Mouse (Mus musculus): Measurements from ENCODE around the gene Gm28305.

The Gm28305 gene

DNA sequence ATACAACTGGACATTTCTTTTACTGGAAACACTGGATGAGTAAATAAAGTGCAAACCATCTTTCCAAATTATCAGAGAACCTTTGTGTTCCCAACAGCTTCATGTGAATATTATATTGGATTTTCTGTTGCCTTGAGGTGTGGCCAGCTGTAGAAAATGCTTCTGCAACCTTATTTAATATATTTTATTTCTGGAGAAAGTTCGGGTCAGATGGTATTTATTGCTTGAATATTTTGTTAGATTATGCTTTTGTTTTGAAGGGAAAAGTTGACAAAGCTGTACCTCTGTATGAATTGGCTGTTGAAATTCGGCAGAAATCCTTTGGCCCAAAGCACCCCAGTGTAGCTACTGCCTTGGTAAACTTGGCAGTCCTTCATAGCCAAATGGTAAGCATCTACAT is at the start of gene Gm28305:
Gene Gm28305 (plus strand): TSS at position 301 of the 400 bp plus-strand sequence.
- no peak for DNase-seq (ENCODE audit: extremely low spot score, low read depth, low spot score)

DNA sequence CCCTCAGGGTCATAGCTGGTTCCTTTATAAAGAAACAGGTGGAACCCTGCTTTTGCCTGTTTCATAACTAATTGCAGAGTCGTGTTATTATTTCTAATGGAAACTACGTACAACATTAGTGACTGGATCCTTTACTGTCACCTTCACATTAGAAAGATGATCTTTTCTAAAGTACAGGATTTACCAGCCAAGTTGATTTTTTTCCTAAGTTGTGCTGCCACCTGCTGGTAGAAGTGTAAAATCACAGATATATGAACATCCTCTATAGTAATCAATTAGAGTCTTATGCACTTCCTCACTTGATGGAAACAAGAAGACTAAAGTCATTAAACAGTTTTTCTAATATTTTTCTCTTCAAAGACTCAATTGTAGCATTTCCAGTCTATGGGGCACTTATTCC is 44.0 kb upstream of the Gm28305 start:
- no peak for DNase-seq (ENCODE audit: extremely low spot score, low read depth, low spot score)

DNA sequence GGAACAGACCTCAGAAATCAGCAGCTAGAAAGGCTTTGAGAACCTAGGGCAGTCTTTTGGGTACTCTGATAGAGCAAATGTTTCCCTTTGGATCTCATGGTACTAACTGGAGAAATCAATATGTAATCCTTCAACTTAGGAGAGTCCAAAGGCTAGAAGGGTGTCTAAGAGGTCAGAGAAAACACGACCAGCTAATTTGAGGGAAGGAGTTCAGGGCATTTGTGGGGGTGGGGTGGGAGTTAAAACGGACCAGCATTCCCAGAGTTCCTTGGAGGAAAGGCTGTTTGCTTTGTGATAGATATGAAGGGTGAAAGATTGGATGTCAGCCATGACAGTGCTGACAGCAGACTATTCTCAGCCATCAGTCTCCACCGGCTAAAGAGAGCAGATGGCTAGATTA is 39.9 kb upstream of the Gm28305 start:
- DNase-seq (ENCODE audit: extremely low spot score, low read depth, low spot score) = no peak

DNA sequence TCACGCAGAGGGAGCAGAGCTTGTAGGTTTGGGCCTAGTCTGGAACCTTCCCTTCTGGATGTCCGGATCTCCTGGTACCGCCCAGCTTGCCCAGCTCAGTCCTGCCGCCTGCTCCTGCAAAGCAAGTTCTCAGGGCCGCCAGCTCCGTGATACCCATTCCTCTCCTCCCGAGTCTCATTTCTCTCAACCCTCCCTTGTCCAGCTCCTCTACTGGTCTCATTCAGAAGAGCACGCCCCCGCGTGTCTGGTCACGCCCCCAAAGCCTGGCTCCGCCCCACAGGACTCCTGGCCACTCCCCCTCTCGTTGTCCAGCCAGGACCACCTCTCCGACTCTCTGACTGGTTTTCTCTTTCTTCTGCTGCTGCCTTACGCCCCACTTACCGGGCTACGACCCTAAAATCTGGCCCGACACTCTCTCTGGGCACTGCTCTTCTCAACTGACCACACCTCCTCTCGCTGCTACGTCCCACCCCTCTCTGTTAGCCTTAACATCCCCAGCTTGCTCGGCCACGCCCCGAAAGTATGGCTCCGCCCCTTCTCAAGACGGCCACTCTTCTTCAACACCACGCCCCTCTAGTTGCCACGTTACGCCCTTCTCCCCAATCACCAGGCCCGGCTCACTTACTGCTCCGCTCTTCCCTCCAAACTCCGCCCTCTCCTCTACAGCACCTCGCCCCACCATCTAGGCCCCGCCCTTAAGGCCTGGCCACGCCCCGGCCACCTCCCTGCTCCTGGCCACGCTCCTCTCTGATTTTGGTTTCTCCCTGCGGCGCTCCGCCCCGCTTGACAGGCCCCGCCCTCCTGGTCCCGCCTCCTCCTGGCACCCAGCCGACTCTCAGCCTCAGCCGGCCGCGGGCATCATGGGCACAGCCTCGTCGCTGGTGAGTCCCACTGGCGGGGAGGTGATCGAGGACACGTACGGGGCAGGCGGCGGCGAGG is 38.3 kb upstream of the Gm28305 start, which contains the start of gene Nphp3:
Gene Nphp3 (plus strand): TSS at position 624 of the 939 bp plus-strand sequence.
- peak; percentile 94 for DNase-seq (ENCODE audit: extremely low spot score, low read depth, low spot score)

DNA sequence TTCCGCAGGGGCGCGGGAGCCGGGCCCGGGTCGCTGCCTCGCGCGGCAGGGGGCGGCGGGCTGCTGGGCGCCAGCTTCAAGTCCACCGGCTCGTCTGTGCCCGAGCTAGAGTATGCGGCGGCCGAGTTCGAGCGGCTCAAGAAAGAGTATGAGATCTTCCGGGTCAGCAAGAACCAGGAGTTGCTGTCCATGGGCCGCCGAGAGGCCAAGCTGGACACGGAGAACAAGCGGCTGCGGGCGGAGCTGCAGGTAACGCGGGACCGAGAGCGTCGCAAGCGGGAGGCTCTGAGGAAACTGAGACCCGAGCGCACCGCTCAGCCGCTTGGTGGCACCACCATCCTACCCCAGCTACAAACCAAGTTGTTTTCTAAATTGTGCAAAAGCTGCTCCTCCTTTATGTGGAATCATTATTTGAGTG is 37.5 kb upstream of the Gm28305 start:
- DNase-seq (ENCODE audit: extremely low spot score, low read depth, low spot score) = peak; percentile 56

DNA sequence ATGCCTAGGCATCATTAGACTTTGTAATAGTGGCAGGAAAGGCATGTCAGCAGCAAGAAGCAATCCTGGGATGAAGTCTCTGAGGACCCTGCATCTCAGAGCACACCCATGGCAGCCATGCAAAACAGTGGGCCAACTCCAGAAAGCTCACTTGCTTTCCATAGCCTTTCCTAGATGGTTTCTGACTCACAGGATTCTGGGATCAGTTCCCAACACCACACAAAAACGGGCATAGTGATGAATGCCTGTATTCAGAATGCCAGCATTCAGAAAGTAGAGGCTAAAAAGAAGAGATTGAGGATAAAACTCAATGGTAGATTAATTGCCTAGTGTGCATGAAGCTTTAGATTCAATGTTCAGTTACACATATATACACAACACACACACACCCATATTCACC is 25.9 kb upstream of the Gm28305 start:
- DNase-seq (ENCODE audit: extremely low spot score, low read depth, low spot score) = no peak

DNA sequence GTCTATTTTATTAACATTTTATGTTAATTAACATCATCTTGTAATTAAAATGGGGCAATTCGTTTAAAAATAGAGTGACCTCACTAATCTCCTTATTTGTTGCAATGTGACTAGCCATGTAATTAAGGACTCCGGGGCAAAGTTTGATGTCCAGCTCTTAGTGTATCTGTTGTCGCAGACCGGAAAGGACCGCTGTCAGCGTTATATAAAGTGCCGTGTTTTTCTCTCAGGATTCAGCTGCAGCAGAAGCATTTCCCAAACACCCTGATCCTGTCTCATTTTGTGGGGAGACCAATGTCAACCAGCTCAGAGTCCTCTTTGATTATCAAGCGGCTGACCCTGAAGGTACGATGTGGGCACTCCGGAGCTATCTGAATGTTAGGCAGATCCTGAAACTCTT is 19.4 kb upstream of the Gm28305 start:
- DNase-seq (ENCODE audit: extremely low spot score, low read depth, low spot score) = no peak

DNA sequence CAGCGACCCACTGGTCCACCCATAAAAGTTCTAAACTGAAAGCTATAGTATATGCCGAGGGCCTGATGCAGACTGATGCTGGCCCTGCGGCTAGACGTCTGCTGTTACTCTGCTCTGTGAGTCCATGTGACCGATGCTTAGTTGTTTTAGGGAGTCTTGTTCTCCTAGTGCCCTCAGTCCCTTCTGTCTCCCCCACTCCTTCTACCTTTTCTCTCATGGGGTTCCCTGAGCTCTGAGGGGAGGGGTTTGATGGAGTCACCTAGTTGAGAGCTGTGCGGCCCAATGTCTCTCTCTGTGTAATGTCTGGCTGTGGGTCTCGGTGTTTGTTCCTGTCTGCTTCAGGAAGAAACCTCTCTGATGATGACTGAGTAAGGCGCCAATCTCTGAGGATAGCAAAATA is 13.3 kb upstream of the Gm28305 start:
- DNase-seq (ENCODE audit: extremely low spot score, low read depth, low spot score) = no peak

DNA sequence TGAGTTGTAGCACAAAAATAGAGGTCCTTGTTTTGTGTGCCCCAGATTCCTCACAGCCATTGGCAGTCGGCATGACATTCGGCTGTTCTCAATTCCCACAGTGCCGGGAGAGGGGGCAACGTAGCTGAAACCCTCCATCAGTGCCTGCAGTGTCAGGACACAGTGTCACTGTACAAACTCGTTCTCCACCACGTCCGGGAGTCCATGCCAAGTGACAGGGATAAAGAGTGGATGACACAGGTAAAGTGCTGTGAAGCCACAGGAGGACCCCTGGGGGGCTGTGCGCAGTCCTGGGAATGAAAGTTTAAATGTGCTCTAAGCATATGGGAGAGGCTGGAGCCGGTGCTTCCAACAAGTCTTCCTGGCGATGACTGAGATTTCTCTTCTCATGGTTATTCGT is 10.6 kb upstream of the Gm28305 start:
- DNase-seq (ENCODE audit: extremely low spot score, low read depth, low spot score) = no peak

DNA sequence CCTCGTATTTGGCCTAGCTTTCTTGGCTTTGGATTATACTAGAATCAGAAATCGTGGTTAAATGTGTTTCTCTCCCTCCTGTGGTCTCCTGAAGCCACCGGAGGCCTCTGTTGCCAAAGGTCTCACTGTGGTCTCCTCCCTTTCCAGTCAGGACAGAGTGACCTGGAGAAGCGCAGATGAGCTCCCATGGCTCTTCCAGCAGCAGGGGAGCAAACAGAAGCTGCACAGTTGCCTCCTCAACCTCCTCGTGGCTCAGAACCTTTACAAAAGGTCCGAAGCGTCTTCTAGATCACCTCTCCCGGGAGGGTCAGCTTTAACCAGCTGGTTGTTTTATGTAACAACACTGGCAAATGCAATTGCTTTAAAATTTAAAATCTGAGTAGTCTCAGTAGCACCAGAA is 6.2 kb upstream of the Gm28305 start:
- DNase-seq (ENCODE audit: extremely low spot score, low read depth, low spot score) = no peak

DNA sequence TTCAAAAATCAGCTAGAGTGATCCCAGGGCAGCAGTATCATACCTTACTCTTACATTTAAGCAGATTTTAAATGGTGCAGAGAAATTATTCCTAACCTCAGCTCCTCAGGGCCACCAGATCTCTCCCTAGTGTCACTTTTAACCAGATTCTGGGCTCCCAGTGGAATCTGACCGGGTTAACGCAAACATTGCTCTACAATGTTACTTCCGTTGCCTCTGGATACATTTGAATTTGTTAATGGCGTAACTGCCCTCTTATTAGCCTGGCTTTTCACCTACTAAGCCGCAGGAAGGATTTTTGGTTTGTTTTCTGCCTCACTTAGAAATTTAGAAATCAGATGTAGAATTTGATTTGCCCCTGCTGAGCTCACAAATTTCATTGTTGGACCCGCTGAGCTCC is 5.7 kb upstream of the Gm28305 start:
- DNase-seq (ENCODE audit: extremely low spot score, low read depth, low spot score) = no peak

DNA sequence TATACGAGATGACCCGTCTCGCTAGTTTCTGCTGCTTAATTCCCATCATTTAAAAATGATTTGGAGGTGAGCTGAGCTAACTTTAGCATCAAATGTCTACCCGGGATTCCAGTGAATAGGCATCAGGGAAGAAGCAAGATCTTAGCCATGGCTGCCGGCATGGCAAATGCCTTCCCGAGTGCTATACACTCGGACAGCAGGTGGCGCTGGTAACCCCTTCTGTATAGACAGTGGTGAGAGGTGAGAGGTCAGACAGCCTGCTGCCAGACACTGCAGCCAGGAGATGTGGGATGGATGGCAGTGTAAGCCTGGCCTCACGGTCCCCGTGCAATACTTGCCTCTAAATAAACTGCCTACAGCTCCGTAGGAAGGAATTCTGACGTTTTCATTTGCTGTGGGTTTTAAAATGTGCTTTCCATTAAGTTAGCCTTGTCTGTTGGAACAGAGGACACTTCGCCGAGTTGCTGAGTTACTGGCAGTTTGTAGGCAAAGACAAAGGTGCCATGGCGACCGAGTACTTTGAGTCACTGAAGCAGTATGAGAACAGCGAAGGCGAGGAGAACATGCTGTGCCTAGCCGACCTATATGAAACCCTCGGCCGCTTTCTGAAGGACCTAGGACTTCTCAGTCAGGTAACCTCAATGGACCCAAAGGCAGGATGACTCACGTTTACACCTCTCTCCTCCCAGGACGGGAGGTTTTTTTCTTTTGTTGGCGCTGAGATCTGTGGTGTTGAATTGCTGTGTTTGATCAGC is 5.0 kb upstream of the Gm28305 start:
- peak; percentile 49 for DNase-seq (ENCODE audit: extremely low spot score, low read depth, low spot score)

DNA sequence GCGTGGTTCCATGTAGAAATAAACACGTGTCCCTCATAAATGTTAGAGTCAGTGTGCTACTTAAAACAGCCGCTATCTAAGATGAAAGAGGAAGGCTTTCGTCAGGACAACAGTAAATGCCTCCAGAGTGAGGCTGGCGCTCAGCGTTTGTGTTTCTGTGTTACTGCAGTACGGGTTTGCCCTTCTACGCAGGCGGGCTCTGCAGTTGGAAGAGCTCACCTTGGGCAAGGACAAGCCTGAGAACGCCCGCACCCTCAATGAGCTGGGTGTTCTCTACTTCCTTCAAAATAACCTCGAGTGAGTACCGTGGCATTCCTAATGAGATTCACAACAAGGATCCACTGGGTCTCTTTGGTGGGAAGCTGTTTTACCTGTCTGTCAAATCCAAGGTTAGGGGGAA is 2.2 kb upstream of the Gm28305 start:
- DNase-seq (ENCODE audit: extremely low spot score, low read depth, low spot score) = no peak

DNA sequence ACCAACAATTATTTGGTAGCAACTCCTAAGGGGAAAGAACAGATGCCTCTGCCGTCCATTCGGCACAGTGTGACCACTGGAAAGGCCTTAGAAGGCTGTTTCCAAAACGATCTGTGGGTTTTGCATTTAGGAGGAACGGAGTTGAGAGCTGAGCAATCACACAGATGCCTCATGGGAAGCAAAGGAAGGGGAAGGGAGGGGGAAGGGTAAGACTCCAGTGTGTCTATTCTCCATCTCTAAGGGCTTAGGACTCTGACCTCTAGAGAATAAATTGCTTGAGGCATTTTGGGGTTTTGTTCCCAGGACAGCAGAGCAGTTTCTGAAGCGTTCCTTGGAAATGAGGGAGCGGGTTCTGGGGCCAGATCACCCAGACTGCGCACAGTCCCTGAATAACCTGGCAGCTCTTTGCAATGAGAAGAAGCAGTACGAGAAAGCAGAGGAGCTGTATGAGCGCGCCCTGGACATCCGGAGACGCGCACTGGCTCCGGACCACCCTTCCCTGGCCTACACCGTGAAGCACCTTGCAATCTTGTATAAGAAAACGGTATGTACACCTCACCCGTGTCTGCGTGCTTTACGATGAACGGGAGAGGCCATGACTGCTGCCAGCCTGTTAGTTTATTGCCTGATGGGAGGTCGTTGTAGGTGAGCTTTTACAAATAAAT is 1.3 kb upstream of the Gm28305 start:
- no peak for DNase-seq (ENCODE audit: extremely low spot score, low read depth, low spot score)

DNA sequence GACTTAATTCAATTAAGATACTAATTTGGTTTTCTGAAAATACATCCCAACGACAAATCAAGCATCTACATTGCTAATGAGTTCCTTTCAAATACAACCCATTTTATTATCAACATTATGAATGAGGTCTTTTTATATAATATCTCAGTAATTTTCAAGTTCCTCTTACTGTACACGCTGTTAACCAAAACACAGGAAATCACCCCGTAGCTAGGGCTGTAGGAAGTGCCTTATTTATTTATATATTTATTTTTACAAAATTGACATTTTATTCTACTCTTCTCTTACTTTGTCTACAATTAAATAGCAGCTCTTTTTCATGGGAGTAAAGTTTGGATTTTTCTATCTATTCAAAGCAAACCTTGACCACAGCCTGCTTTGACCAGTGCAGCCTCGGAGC is 720 bp upstream of the Gm28305 start:
- no peak for DNase-seq (ENCODE audit: extremely low spot score, low read depth, low spot score)

DNA sequence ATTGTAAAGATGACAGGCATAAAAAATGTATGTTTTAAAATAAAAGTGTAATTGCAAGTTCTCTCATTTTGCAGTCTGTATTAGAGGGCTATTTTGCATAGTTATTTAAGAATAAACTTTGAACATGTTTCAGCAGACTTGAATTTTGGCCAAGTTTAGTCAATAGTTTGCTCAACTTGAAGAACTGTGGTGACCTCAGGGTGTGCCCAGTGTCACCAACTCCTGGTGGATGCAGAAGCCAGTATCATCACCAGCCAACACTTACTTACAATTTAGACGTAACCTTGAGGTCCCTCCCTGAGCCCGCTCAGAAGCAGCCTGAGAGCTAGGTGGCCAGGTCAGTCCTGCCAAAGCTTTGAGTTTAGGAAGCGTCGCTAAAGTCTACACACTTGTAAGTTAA is 3.2 kb downstream of the Gm28305 start:
- no peak for DNase-seq (ENCODE audit: extremely low spot score, low read depth, low spot score)

DNA sequence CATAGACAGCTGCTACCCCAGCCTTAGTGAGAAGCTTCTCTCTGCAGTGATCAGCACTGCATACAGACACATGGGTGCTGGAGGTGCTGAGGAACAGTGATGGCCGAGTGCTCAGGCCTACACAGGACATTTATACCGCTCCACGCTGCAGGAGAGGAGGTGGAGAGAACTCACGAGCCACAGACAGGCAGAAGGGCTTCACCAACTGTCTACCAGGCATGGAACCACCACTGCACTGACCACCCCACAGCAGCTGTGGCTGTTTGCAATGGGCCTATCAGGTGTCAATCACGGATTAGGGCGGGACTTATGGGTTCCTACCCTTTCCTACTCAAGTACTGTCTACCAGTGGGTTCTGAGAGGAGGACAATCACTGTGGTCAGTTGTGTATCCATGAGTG is 10.6 kb downstream of the Gm28305 start:
- DNase-seq (ENCODE audit: extremely low spot score, low read depth, low spot score) = no peak

DNA sequence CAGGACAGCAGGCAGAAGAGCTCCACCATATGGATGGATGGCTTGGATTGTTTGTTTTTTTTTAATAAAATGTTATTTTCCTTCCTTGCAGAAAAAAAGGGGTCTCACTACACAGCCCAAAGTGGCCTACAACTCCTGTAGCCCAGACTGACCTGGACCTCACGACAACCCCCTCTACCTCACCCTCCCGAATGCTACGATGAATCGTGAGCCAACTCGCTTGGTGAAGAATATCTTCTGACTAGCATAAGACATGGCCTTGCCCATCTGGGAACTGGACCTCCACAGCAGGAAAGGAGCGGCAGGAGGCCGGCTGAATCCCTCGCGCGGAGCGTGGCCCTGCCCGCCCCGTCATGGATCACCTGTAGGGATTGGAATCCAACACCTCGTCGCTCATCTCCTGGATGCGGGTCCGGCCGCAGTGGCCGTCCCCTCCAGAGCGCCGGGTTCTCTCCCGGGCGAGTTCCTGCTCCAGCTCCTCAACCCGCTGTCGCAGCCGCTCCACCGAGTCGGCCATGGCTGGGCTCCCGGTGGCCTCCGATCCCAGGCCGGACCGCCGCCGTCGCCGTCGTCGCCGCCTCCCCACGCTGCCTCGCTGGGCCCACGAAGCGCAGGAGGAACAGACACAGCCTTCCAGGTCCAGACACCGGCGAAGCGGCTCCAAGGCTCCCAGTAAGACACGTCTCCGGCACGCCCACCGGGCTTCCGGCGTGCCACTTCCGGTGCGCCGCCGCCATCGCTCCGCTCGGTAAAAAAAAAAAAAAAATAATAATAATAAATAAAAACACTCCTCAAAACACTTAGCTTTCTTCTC is 22.2 kb downstream of the Gm28305 start, which contains the start of gene Uba5:
Gene Uba5 (minus strand): TSS at position 705 of the 814 bp plus-strand sequence.
- DNase-seq (ENCODE audit: extremely low spot score, low read depth, low spot score) = no peak

DNA sequence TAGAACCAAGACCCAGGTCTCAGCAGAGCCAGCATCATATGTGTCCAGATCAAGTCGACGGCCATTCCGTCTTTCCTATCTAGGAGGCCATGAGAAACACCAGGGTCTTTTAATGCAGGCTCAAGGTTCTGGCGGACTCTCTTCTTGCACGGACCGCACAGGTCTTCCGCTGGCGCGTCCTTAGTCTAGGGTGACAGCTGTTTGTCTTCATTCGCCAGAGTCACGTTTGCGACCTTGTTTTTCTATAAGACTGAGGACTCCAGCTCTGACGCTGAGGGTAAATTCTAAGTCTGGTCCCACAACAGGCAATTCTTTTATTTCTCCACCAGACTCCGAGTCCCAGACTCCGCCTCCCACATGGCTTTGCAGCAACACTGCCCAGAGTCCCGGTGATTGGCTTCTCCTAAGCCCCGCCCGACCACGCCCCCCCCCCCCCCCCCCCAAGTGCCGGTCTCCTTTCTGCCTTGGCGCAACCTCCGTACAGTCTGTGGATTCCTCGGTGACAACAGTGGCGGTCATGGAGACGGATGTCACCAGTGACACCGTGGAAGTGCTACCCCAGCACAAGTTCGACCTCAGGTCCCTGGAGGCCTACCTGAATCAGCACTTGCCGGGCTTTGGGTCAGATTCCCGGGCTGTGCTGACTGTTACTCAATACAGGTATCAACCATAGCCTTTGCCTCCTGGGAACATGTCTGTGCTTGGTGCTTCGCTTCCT is 22.9 kb downstream of the Gm28305 start, which contains the start of gene Acad11:
Gene Acad11 (plus strand): TSS at position 134 of the 718 bp plus-strand sequence.
- DNase-seq (ENCODE audit: extremely low spot score, low read depth, low spot score) = peak; percentile 97

DNA sequence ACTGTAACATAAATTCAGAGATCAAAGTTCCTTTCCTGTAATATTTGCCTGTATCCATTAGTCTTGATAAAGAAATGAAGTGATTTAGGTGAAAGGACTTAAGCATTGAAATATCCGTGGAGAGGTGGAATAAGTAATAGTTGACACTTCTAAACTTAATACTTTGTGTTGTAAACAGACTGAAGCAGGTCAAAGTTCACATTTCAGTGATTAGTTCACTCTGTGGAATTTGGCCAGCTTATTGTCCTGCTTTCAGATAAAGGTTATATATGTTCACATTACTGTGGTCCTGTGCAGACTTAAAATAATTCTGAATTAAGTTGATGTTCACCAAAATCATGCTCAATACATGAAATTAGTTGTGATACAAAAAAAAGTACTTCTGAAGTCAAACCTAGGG is 24.1 kb downstream of the Gm28305 start:
- DNase-seq (ENCODE audit: extremely low spot score, low read depth, low spot score) = no peak

All from hindlimb bud, embryonic 11.5 days (tissue).